Mouse (Mus musculus) brain, embryonic 14.5 days (tissue): Measurements from ENCODE around the gene Syne4. TPM values are rescaled to one million over a fixed set of nuclear protein-coding genes. Genes with fewer than 3 reads are reported as not detected.

Experiments
- DNase-seq: peaks from one replicate; pipeline ENCODE4 v3.0.0-alpha.2; 2011; ENCODE audit warnings: low read depth
- CTCF ChIP-seq: fragments of 200-500 bp; IDR thresholded peaks from 2 replicates; pipeline ENCODE4 v1.5.1; 2012; ENCODE audit warnings: inconsistent platforms, mild to moderate bottlenecking, moderate library complexity, borderline replicate concordance; ENCODE audit not compliant: insufficient read depth, insufficient read length; ENCODE audit errors: extremely low read depth
- POLR2A ChIP-seq: fragments of 200-500 bp; IDR thresholded peaks from 2 replicates; pipeline ENCODE4 v1.6.1; 2012; ENCODE audit warnings: mild to moderate bottlenecking, inconsistent platforms, borderline replicate concordance; ENCODE audit not compliant: poor library complexity, insufficient read depth, insufficient read length, severe bottlenecking; ENCODE audit errors: extremely low read depth
- polyA plus RNA-seq: library from polyadenylated mRNA; depleted of rRNA; stranded (reverse); fragments of >200 nt; gene quantifications from 2 replicates; pipeline ENCODE4 v1.2.3, GENCODE M21; 2012

Syne4 gene
- polyA plus RNA-seq, 1 experiment, result 28.5 TPM

DNA sequence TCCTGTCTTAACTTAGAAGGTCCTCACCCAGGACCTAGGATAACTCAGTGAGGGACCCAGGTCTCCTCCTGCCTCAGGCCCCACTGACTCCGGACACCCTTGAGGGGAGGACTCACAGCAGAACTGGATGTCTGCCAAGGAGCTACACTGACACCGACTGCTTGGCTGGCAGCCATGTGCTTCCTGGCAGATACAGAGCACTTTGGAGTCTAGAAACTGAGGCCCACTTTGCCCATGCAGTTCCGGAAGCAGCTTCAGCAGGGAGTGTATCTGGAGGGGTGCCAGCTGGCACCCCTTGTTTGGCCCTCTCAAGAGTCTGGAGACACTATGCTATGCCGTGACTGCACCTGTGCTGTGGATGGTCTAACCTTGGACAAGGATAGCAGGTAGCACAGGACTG is 18.8 kb downstream of the Syne4 start:
- DNase-seq, result peak; percentile 93
- TF ChIP-seq CTCF (no peak), POLR2A (no peak)

DNA sequence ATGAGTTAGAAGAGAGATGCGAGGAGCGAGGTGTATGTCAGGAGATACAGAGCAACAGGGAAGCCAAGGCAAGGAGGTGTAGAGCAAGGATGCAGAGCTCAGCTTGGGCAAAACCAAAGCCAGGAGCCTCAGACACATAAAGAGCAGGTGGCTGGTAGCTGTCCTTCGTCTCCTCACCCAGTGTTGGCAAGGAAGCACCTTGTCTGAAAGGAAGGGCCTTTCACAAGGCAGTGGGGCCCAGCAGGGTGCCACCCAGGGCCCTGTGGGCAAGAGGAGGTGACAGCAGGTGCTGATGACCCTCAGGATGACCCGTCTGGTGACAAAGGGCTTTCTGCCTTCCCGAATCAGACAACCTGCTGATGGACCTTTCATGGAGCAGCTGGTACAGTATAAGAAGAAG is 20.0 kb downstream of the Syne4 start:
- TF ChIP-seq CTCF (no peak), POLR2A (no peak)
- DNase-seq, result no peak

DNA sequence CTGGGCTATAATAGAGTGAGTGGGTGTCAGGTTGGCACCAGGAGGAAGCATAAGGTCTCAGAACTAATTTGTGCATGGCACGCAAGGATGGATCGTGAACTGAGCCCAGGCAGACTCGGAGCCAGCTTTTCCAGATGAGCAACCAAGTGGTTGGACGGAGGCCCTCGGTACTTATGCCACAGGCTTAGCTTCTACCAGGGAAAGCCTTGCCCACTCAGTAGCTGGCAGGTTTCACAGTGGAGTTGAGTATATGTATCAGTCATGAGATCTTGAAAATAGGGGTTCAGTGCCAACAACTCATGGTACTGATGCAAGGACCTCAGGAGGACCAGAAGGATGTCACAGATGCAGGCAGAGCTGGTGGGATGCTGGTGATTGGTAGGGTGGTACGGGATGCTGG is 21.1 kb downstream of the Syne4 start:
- TF ChIP-seq POLR2A, result no peak
- peak; percentile 56 for DNase-seq

DNA sequence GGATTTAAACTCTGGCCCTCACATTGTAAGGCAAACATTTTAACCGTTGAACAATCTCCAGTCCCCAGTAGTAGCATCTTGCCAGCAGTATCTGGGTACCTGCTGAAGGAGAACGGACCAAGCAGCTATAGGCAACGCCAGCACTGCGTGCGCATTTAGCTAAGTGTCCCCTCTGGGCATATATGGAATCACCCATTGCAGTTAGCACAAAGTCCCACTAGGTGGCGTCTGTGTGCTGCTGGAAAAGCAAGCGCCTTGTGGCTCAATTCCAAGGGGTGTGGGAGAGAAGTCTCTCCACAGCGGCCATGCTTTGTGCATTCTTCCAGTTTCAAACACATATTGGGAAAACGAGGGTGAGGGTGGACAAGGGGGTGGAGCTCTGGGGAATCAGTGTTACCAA is 21.8 kb downstream of the Syne4 start:
- DNase-seq, result peak; percentile 96
- no peak for TF ChIP-seq POLR2A
- peak; percentile 97 for TF ChIP-seq CTCF

DNA sequence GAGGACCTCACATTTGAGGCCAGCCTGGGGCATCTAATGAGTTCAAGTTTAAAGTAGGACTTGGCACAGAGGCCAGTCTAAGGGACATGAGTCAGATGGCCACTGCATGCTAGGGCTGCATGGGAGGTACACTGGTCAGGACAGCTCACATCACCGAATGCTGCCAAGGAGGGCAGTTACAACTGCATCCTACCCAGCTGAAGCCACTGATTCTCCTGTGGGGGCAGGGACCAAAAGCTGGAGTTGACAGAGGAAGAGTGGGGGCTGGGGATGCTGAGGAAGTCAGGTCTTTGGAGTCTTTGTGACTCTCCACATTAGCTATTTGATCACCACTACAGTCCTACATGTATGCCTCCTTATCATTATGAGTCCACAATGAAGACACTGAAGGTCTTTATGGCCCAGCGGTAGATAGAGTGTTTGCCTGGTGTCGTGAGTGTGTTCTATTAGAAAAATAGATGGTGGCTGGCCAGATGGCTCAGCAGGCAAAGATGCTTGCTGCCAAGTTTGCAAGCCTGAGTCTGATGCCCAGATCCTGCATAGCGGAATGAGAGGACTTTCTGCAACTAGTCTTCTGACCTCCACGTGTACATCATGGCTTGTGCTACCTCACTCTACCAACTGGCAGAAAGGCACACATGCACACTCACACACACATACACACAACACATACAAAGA is 25.0 kb downstream of the Syne4 start:
- no peak for TF ChIP-seq CTCF
- peak; percentile 51 for DNase-seq

DNA sequence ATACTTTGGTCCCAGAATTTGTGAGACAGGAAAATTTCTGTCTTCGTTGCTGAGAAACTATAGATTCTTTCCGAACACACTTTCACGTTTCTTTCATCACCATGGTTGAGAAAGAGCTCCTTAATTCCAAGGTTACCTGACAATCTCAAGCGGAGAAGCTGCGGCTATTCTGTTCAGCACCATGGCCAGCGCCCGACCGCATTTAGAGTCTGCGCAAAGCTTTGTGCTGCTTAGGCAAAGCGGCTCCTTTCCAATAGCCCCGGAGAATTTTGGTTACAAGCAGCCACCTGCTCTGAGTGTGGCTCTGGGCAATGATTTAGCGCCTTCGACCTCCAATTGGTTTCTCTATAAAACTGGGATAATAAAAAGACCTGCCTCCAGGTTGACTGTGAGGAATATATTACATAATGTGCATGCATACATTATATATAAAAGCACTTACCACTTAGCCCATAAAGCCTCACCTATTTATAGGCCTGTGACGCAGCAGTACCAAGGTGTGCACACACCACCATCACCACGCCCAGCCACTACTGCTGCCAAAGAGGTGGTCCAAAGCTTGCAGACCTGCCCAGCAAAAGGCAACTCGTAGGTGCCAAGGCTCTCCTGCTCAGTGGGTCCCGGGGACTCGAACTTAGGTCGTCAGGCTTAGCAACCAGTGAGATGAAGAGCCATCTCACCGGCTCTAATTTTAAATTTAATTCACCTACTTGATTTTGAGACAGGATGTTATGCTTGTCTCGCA is 32.2 kb downstream of the Syne4 start:
- peak; percentile 66 for DNase-seq
- no peak for TF ChIP-seq POLR2A
- no peak for TF ChIP-seq CTCF

DNA sequence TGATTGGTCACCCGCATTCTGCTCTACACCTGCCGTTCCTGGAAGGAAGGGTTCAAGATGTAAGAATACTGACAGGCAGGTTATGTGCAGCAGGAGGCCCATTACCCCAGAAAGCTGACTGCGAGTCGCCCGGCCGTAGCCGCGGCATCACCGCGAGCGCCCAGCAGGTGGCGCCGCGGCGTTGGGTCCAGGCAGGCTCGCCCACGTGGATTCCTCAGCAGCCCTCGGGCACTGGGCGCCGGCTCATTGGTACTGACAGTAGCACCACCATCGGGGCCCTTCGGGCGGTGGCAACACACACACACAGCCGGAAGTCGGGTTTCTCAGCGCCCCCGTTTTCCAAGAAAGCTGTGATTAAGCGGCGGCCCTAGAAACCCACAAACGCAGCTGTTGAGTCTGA is 33.2 kb downstream of the Syne4 start:
- peak; percentile 77 for DNase-seq
- TF ChIP-seq POLR2A, result no peak
- TF ChIP-seq CTCF, result peak; percentile 90

DNA sequence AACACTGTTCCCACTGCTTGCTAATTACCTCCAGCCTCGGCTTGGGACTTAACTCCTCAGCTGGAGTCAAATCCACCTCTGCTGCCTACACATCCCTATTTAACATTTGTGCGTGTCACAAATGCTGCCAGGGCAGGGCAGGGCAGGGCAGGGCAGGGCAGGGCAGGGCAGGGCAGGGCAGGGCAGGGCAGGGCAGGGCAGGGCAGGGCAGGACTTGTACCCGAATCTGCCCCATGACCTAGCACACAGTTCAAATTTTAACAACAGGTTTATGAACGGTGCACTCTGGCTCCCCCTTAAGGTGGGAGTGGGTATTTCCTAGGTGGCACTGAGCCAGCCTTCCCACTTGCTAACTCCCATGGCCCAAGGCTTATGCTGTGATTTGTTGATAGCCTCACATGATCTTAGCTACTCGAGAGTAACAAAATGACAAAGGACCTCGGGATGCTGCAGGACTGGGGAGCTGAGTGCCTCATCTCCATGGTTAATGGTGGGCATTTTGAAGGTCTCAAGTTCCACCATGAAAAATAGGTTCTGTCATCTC is 38.7 kb downstream of the Syne4 start:
- peak; percentile 82 for DNase-seq
- peak; percentile 79 for TF ChIP-seq CTCF
- no peak for TF ChIP-seq POLR2A

DNA sequence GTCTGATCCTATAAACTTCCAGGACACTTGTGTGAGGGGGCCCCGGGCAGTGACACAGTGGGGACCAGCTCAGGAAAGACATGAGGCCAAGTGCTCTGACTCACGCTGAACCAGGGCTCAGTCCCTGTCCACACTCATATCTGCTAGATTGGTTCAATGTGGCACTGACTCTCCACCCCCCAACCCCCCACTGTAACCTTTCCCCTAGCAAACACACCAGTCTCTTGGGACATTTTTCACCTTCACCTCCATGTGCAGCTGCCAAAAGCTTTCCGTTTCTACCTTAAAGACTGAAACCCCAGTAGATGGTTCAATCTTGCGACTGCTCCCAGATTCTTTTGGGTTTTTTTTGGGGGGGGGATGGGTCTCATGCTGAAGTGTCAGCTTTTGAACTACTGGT is 39.5 kb downstream of the Syne4 start:
- TF ChIP-seq CTCF (no peak), POLR2A (no peak)
- DNase-seq, result no peak

DNA sequence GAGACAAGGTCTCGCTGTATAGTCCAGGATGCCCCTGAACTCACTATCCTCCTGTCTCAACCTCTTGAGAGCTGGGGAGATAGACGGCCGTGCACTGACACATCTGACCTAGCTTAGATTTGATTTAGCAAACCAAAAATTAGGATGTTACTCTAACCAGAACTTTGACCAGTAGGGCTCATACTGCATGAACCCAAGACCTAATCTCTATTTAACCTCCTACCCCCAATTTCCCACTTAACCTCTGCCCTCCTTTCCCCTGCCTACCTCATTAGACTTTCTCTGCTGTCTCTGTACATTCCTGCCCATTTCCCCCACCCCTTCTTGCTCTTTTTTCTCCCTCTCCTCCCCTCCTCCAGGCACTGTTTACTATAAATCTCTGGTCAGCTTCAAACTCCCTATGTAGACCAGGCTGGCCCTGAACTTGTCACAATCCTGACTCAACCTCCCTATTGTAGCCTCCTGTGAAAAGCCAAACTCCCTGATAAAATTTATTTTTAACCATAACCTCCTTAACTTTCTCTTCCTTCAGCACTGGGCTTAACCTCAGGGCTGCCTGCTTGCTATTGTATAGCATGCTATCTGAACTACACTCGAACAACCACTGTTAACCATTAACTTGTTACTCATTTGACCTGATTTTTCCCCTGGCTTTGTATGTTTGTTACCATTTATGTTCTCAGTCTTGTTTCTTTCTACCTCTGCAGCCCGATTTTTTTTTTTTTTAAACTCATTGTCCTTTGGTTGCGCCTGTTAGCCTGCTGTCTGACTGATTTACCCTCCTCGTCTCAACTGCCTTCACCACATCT is 44.0 kb downstream of the Syne4 start:
- DNase-seq, result no peak
- no peak for TF ChIP-seq CTCF
- no peak for TF ChIP-seq POLR2A

DNA sequence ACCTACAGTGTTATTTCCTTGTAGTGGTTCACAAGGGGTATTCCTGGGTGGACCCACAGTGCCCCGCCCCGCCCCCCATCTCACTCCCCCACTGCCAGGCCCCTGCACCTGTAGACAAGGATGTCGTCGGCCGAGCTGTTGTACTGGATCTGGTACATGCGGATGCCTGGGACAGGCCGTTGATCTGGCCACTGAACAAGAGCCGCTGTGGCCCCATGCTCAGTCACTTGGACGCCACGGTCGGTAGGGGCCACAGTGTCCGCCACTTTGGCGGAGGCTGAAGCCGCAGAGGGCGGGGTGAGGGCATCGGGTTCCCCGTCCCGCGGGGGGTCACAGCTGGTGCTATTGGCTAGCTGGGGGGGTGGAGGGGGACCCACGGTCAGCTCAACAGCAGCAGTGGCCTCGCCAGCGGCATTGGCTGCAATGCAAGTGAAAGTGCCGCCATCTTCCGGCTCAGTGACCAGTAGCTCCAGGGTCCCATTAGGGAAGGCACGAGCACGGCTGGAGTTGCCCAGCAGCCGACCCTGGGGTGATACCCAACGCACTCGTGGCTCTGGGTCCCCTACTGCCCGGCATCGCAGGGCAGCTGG is 44.8 kb downstream of the Syne4 start:
- TF ChIP-seq CTCF, result no peak
- no peak for DNase-seq
